Mouse (Mus musculus) lung, postnatal 0 days (tissue): ENCODE results near the gene Tie1. TPM values are rescaled to one million over a fixed set of nuclear protein-coding genes. Genes with fewer than 3 reads are reported as not detected.
A peak's percentile ranks its signal among the peaks of the same experiment; 100 is the strongest.

Experiments used
- ATAC-seq: fragments of 200-750 bp; cut with Nextera tagmentation; 2 replicates; pipeline ENCODE4 v1.8.0; 2017; ENCODE audit warnings: moderate library complexity
- DNase-seq: peaks from one replicate; pipeline ENCODE4 v3.0.0-alpha.2; 2016; ENCODE audit warnings: low spot score
- H3K27ac ChIP-seq: fragments of 300-500 bp; sonication (generic); 2 replicates; pipeline ENCODE4 v1.5.1; 2014; ENCODE audit warnings: antibody characterized with exemption, mild to moderate bottlenecking, low read length, mixed read lengths
- H3K27me3 ChIP-seq: fragments of 300-500 bp; sonication (generic); replicated peaks from 2 replicates; pipeline ENCODE4 v1.6.1; 2014; ENCODE audit warnings: low read length, mixed read lengths; ENCODE audit not compliant: insufficient read depth
- H3K36me3 ChIP-seq: fragments of 300-500 bp; sonication (generic); 2 replicates; pipeline ENCODE4 v1.6.1; 2014; ENCODE audit warnings: low read length, mixed read lengths; ENCODE audit not compliant: insufficient read depth
- H3K4me1 ChIP-seq: fragments of 300-500 bp; sonication (generic); 2 replicates; pipeline ENCODE4 v1.6.1; 2014; ENCODE audit warnings: antibody characterized with exemption, low read depth, low read length, mixed read lengths; ENCODE audit not compliant: insufficient read depth
- H3K4me2 ChIP-seq: fragments of 300-500 bp; sonication (generic); replicated peaks from 2 replicates; pipeline ENCODE4 v1.6.1; 2014; ENCODE audit warnings: low read depth, mild to moderate bottlenecking, low read length, moderate library complexity, mixed read lengths
- H3K4me3 ChIP-seq: fragments of 300-500 bp; sonication (generic); 2 replicates; pipeline ENCODE4 v1.5.1; 2014; ENCODE audit warnings: low read depth, low read length
- H3K9ac ChIP-seq: fragments of 300-500 bp; sonication (generic); replicated peaks from 2 replicates; pipeline ENCODE4 v1.6.1; 2014; ENCODE audit warnings: low read depth, mild to moderate bottlenecking
- H3K9me3 ChIP-seq: fragments of 300-500 bp; sonication (generic); 2 replicates; pipeline ENCODE4 v1.6.1; 2016; ENCODE audit warnings: low read length, mixed read lengths
- CTCF ChIP-seq: IDR thresholded peaks from 2 replicates; pipeline ENCODE4 v1.5.1; 2016; ENCODE audit warnings: antibody characterized with exemption, mild to moderate bottlenecking
- EP300 ChIP-seq: IDR thresholded peaks from 2 replicates; pipeline ENCODE4 v1.6.1; 2016; ENCODE audit warnings: antibody characterized with exemption, mild to moderate bottlenecking, control low read depth
- WGBS: fragments of 180-500 bp; shearing (Covaris S2); extraction: QIAGEN DNeasy Blood & Tissue Kit; methylation state at CpG from one replicate; pipeline ENCODE4 v1.1.7; 2014; 5-methylcytosine and 5-hydroxymethylcytosine counted together
- polyA plus RNA-seq: library from polyadenylated mRNA; unstranded; fragments of >200 nt; fragmentation: Nextera tagmentation; extraction: Ambion mirVana; gene quantifications from 2 replicates; pipeline ENCODE4 v1.2.1, GENCODE M21; 2015

The Tie1 gene
- polyA plus RNA-seq, 1 experiment from 2014 or later = 108 TPM

- 0 out of 2 replicates have a peak, but pooled peaks cover 4% of the 10 kb centered on the region for H3K36me3 ChIP-seq
- peak within 1 kb of the TSS; percentile 86 for H3K4me2 ChIP-seq
- peak within 1 kb of the TSS; percentile 71 for H3K27ac ChIP-seq
- peak; percentile 27 for TF ChIP-seq CTCF
- no peak for TF ChIP-seq EP300
- peaks cover 10% of the 10 kb centered on the region for H3K4me1 ChIP-seq
- H3K9ac ChIP-seq = peak within 1 kb of the TSS; percentile 43
- peak; percentile 99 for ATAC-seq
- H3K9me3 ChIP-seq = no peaks in the 10 kb centered on the region
- H3K4me3 ChIP-seq = peak within 1 kb of the TSS; percentile 43
- no peaks in the 10 kb centered on the region for H3K27me3 ChIP-seq
- peak; percentile 98 for DNase-seq
- under 1% methylated on average over 67 of the region's 67 CpGs for WGBS
Observed at GRCm38 (mm10) chr4:118436820-118437603, 52.8 kb downstream of the Tie1 start, which contains the start of gene Cdc20. TSS of gene Cdc20 (minus strand) at chr4:118437352.

- ATAC-seq = no peak
- no peaks in the 10 kb centered on the region for H3K9me3 ChIP-seq
- peaks cover 12% of the 10 kb centered on the region; the same call in 1 of the 2 replicates for H3K36me3 ChIP-seq
- no peak overlapping the region for H3K4me3 ChIP-seq
- TF ChIP-seq CTCF (no peak), EP300 (no peak)
- 70% methylated on average over 8 of the region's 8 CpGs for WGBS
- no peaks in the 10 kb centered on the region for H3K27me3 ChIP-seq
- no peak for DNase-seq
- peaks cover 29% of the 10 kb centered on the region for H3K4me1 ChIP-seq
- H3K27ac ChIP-seq = no peak overlapping the region
- no peak overlapping the region for H3K9ac ChIP-seq
- no peak overlapping the region for H3K4me2 ChIP-seq
Observed at GRCm38 (mm10) chr4:118432332-118432731, 57.5 kb downstream of the Tie1 start.

GRCm38 (mm10) chr4:118429215-118429895 lies 60.5 kb downstream of the Tie1 start:
- H3K4me3 ChIP-seq = peak overlapping the region; percentile 71
- 21% methylated on average over 7 of the region's 7 CpGs for WGBS

GRCm38 (mm10) chr4:118428531-118429214 lies 61.2 kb downstream of the Tie1 start:
- H3K27ac ChIP-seq = peak overlapping the region; percentile 96
- peaks cover 12% of the 10 kb centered on the region; the same call in 1 of the 2 replicates for H3K36me3 ChIP-seq
- ATAC-seq = peak; percentile 51
- H3K9ac ChIP-seq = peak overlapping the region; percentile 80
- peak overlapping the region; percentile 71 for H3K4me3 ChIP-seq
- no peaks in the 10 kb centered on the region for H3K27me3 ChIP-seq
- no peaks in the 10 kb centered on the region for H3K9me3 ChIP-seq
- TF ChIP-seq CTCF = no peak
- peak; percentile 29; the same call in 1 of the 2 replicates for TF ChIP-seq EP300
- H3K4me1 ChIP-seq = peaks cover 24% of the 10 kb centered on the region; the same call in 1 of the 2 replicates
- peak; percentile 82 for DNase-seq
- WGBS = 17% methylated on average over 15 of the region's 15 CpGs
- peak overlapping the region; percentile 83 for H3K4me2 ChIP-seq

More at GRCm38 (mm10) chr4:118429215-118429895, 60.5 kb downstream of the Tie1 start:
- H3K4me1 ChIP-seq = peaks cover 24% of the 10 kb centered on the region; the same call in 1 of the 2 replicates
- no peak for TF ChIP-seq CTCF
- TF ChIP-seq EP300 = no peak
- H3K4me2 ChIP-seq = peak overlapping the region; percentile 83
- DNase-seq (peak; percentile 55), ATAC-seq (no peak)
- H3K9ac ChIP-seq = peak overlapping the region; percentile 19; the same call in 1 of the 2 replicates
- peak overlapping the region; percentile 96 for H3K27ac ChIP-seq
- H3K9me3 ChIP-seq = no peaks in the 10 kb centered on the region
- no peaks in the 10 kb centered on the region for H3K27me3 ChIP-seq
- peaks cover 12% of the 10 kb centered on the region; the same call in 1 of the 2 replicates for H3K36me3 ChIP-seq

GRCm38 (mm10) chr4:118427768-118428451 lies 62.0 kb downstream of the Tie1 start, which contains the start of gene Elovl1:
TSS of gene Elovl1 (plus strand) at chr4:118428093.
- Histone ChIP-seq H3K9ac (peak within 1 kb of the TSS; percentile 80), H3K4me1 (peaks cover 24% of the 10 kb centered on the region; the same call in 1 of the 2 replicates), H3K4me3 (peak within 1 kb of the TSS; percentile 71), H3K27me3 (no peaks in the 10 kb centered on the region), H3K27ac (peak within 1 kb of the TSS; percentile 96), H3K36me3 (peaks cover 9% of the 10 kb centered on the region; the same call in 1 of the 2 replicates), H3K9me3 (no peaks in the 10 kb centered on the region), H3K4me2 (peak within 1 kb of the TSS; percentile 83)
- WGBS = under 1% methylated on average over 21 of the region's 31 CpGs
- peak; percentile 96 for ATAC-seq
- DNase-seq = peak; percentile 98
- peak; percentile 73 for TF ChIP-seq CTCF
- no peak for TF ChIP-seq EP300
